Mouse (Mus musculus): Measurements from ENCODE around the gene Gm40193. TPM values are rescaled to one million over a fixed set of nuclear protein-coding genes. Genes with fewer than 3 reads are reported as not detected.

The Gm40193 gene
- polyA plus RNA-seq (2012), result not detected in 2 replicates

- TF ChIP-seq TAL1 (IDR thresholded peaks at IDR 0.05; ENCODE audit: low read length) (no peak), GATA1 (IDR thresholded peaks at IDR 0.05; ENCODE audit: low read length) (no peak)
- no peak within 1 kb of the TSS for H3K4me3 ChIP-seq (replicated peaks)
- peaks cover 3% of the 10 kb centered on the region; the same call in 1 of the 2 replicates for H3K27me3 ChIP-seq (ENCODE audit: control insufficient read depth)
Measured at GRCm38 (mm10) chr11:70532839-70533238, at the start of gene Gm40193. Gene Gm40193, minus strand, starts transcription at chr11:70532939.

DNA sequence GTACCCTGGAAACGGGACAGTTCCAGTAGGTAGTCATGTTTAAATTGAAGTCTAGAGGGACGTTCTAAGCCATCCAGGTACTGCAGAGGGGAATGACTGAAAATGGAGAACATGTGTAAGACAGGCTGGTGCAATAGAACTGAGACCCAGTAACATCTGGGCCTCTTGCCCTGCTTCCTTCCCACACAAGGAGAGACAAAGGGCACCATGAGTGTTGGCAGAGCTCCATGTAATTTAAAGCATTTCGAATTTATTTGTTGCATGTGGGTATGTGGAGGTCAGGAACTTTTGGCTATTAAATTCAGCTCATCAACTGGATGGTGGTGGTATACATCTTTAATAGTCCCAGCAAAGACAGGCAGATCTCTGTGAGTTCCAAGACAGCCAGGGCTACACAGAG lies 49.5 kb upstream of the Gm40193 start:
- H3K4me3 ChIP-seq (replicated peaks), result no peak overlapping the region
- TF ChIP-seq TAL1 (IDR thresholded peaks at IDR 0.05; ENCODE audit: low read length) (no peak), GATA1 (IDR thresholded peaks at IDR 0.05; ENCODE audit: low read length) (no peak)
- no peaks in the 10 kb centered on the region for H3K9me3 ChIP-seq (ENCODE audit: control insufficient read depth, low read length)
- H3K4me1 ChIP-seq (ENCODE audit: control insufficient read depth), result peaks cover 11% of the 10 kb centered on the region
- H3K36me3 ChIP-seq (ENCODE audit: control insufficient read depth), result no peaks in the 10 kb centered on the region; the same call in 1 of the 2 replicates
- H3K27me3 ChIP-seq (ENCODE audit: control insufficient read depth), result no peaks in the 10 kb centered on the region

More at GRCm38 (mm10) chr11:70532839-70533238, at the start of gene Gm40193:
- Histone ChIP-seq H3K4me1 (ENCODE audit: control insufficient read depth) (no peaks in the 10 kb centered on the region), H3K9me3 (ENCODE audit: control insufficient read depth, low read length) (no peaks in the 10 kb centered on the region), H3K36me3 (ENCODE audit: control insufficient read depth) (peaks cover 15% of the 10 kb centered on the region)

- Histone ChIP-seq H3K27me3 (ENCODE audit: control insufficient read depth) (no peaks in the 10 kb centered on the region), H3K9me3 (ENCODE audit: control insufficient read depth, low read length) (no peaks in the 10 kb centered on the region), H3K4me1 (ENCODE audit: control insufficient read depth) (peaks cover 15% of the 10 kb centered on the region), H3K4me3 (replicated peaks) (no peak overlapping the region), H3K36me3 (ENCODE audit: control insufficient read depth) (no peaks in the 10 kb centered on the region; the same call in none of the 2 replicates)
- no peak for TF ChIP-seq TAL1 (IDR thresholded peaks at IDR 0.05; ENCODE audit: low read length)
- TF ChIP-seq GATA1 (IDR thresholded peaks at IDR 0.05; ENCODE audit: low read length), result no peak
Measured at GRCm38 (mm10) chr11:70580921-70581320, 48.2 kb upstream of the Gm40193 start.

- Histone ChIP-seq H3K9me3 (ENCODE audit: control insufficient read depth, low read length) (no peaks in the 10 kb centered on the region), H3K36me3 (ENCODE audit: control insufficient read depth) (no peaks in the 10 kb centered on the region; the same call in none of the 2 replicates), H3K4me1 (ENCODE audit: control insufficient read depth) (peaks cover 15% of the 10 kb centered on the region), H3K27me3 (ENCODE audit: control insufficient read depth) (no peaks in the 10 kb centered on the region), H3K4me3 (replicated peaks) (no peak overlapping the region)
- TF ChIP-seq GATA1 (IDR thresholded peaks at IDR 0.05; ENCODE audit: low read length), result no peak
- TF ChIP-seq TAL1 (IDR thresholded peaks at IDR 0.05; ENCODE audit: low read length), result no peak
Measured at GRCm38 (mm10) chr11:70580358-70580720, 47.6 kb upstream of the Gm40193 start.

DNA sequence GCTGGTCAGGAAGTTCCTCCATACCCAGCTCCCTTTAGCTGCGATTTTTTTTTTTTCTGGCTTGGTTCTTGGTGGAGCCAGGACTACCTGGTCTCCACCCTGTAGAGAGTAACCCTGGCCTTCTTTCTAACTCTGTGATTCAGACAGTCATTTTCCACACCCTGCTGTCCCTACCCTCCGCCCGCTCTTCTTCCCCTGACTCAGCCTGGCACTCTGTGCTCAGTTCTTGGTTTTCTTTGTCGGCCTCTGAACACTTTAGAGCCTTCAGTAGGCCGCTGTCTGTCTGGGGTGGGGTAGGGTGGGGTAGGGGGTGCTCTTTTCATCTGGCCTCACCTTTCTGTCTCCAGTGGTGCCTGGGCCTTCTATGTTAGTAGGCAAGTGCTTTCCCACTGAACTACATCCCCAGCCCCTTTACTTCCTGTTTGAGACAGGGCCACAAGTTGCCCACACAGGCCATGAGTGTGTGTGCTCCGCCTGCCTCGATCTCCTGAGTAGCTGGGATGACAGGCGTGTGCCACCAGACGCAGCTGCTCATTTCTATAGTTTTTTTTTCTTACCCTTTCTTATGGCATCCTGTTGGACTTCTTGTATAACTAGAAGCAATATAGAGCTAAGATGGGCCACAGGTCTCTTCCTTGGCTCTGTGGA lies 47.1 kb upstream of the Gm40193 start:
- Histone ChIP-seq H3K4me3 (replicated peaks) (no peak overlapping the region), H3K36me3 (ENCODE audit: control insufficient read depth) (no peaks in the 10 kb centered on the region; the same call in none of the 2 replicates), H3K27me3 (ENCODE audit: control insufficient read depth) (no peaks in the 10 kb centered on the region), H3K9me3 (ENCODE audit: control insufficient read depth, low read length) (no peaks in the 10 kb centered on the region), H3K4me1 (ENCODE audit: control insufficient read depth) (peaks cover 15% of the 10 kb centered on the region)
- TF ChIP-seq TAL1 (IDR thresholded peaks at IDR 0.05; ENCODE audit: low read length) (no peak), GATA1 (IDR thresholded peaks at IDR 0.05; ENCODE audit: low read length) (no peak)

- Histone ChIP-seq H3K4me3 (replicated peaks) (no peak overlapping the region), H3K9me3 (ENCODE audit: control insufficient read depth, low read length) (no peaks in the 10 kb centered on the region), H3K4me1 (ENCODE audit: control insufficient read depth) (peaks cover 15% of the 10 kb centered on the region), H3K27me3 (ENCODE audit: control insufficient read depth) (no peaks in the 10 kb centered on the region), H3K36me3 (ENCODE audit: control insufficient read depth) (no peaks in the 10 kb centered on the region; the same call in none of the 2 replicates)
- no peak for TF ChIP-seq TAL1 (IDR thresholded peaks at IDR 0.05; ENCODE audit: low read length)
- no peak for TF ChIP-seq GATA1 (IDR thresholded peaks at IDR 0.05; ENCODE audit: low read length)
Measured at GRCm38 (mm10) chr11:70578962-70579361, 46.2 kb upstream of the Gm40193 start.

DNA sequence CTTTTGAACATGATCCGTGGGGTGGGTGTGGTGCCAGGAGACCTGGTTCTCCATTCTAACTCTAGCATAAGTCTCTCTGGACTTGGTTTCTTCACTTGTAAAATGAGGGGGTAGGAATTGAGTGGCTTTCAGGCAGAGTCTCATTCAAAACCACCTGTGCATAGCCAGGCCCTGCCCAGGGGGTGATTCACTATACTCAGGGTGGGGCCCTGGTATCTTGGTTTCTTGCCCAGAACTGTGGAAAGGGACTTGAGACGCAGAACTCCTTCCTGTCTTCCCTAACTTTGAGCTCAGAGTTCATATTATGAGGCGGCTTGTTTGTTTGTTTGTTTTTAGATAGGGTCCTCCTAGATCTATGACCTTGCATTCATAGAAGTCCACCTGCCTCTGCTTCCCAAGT lies 44.5 kb upstream of the Gm40193 start:
- Histone ChIP-seq H3K9me3 (ENCODE audit: control insufficient read depth, low read length) (no peaks in the 10 kb centered on the region), H3K27me3 (ENCODE audit: control insufficient read depth) (no peaks in the 10 kb centered on the region), H3K4me3 (replicated peaks) (no peak overlapping the region), H3K36me3 (ENCODE audit: control insufficient read depth) (no peaks in the 10 kb centered on the region; the same call in none of the 2 replicates), H3K4me1 (ENCODE audit: control insufficient read depth) (peaks cover 25% of the 10 kb centered on the region)
- TF ChIP-seq GATA1 (IDR thresholded peaks at IDR 0.05; ENCODE audit: low read length) (no peak), TAL1 (IDR thresholded peaks at IDR 0.05; ENCODE audit: low read length) (no peak)

DNA sequence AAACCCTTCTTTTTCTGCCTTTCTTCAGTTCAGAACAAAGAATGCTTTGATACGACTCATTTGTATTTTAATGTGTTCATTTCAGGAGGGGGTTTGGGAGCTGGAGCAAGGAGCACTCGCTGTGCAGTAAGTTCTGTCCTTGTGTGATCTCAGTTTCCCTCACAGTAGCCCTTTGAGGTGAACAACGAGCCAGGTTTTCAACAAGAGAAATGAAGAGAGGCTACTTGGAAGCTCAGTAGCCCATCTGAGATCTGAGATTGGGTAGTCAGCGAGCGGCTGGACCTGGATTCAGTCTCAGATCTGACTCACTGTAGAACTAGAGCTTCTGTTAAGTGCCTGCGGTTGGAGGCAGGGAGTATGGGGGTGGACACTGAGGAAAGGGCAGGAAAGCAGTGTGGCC lies 41.1 kb upstream of the Gm40193 start:
- no peaks in the 10 kb centered on the region; the same call in none of the 2 replicates for H3K36me3 ChIP-seq (ENCODE audit: control insufficient read depth)

DNA sequence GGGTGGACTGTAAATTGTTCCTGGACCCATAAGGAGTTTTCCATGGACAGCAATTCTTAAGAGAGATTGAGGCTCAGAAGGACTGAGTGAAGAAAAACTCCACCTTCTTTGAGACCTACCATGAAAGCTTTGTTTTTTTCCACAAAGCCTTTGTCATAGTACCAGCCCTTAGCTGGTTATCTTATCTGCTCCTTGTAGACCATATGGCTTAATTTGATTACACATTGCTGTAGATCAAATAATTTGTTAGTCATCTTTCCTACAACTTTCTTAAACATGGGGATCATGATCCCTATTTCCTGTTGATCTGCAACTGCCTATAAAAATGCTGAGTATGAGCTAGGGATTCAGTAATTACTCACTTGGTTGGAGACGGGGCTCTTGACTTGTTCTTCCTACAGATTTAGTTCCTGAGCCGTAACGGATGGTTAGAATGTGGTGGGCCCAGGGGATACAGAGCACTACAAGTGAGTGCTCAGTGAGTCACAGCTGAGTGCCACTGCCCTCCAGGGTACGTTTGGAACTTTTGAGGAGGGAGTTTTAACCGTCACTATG lies 39.7 kb upstream of the Gm40193 start:
- Histone ChIP-seq H3K9me3 (ENCODE audit: control insufficient read depth, low read length) (no peaks in the 10 kb centered on the region), H3K36me3 (ENCODE audit: control insufficient read depth) (peaks cover 8% of the 10 kb centered on the region), H3K27me3 (ENCODE audit: control insufficient read depth) (no peaks in the 10 kb centered on the region), H3K4me3 (replicated peaks) (no peak overlapping the region), H3K4me1 (ENCODE audit: control insufficient read depth) (peaks cover 48% of the 10 kb centered on the region)
- TF ChIP-seq GATA1 (IDR thresholded peaks at IDR 0.05; ENCODE audit: low read length) (no peak), TAL1 (IDR thresholded peaks at IDR 0.05; ENCODE audit: low read length) (no peak)

More for the DNA sequence above, 41.1 kb upstream of the Gm40193 start:
- Histone ChIP-seq H3K4me3 (replicated peaks) (no peak overlapping the region), H3K27me3 (ENCODE audit: control insufficient read depth) (no peaks in the 10 kb centered on the region), H3K4me1 (ENCODE audit: control insufficient read depth) (peaks cover 49% of the 10 kb centered on the region), H3K9me3 (ENCODE audit: control insufficient read depth, low read length) (no peaks in the 10 kb centered on the region)
- no peak for TF ChIP-seq TAL1 (IDR thresholded peaks at IDR 0.05; ENCODE audit: low read length)
- TF ChIP-seq GATA1 (IDR thresholded peaks at IDR 0.05; ENCODE audit: low read length), result no peak
